8 mouse cellular contexts compared by ENCODE assay signal in genomic region chr16:11253065-11253831, GRCm38 (mm10). TPM values are rescaled to one million over a fixed set of nuclear protein-coding genes. Genes with fewer than 3 reads are reported as not detected.
A peak's percentile ranks its signal among the peaks of the same experiment; 100 is the strongest.
DNase-seq lines count a peak whose midpoint lies in the region; ATAC-seq and TF ChIP-seq lines count a peak whose summit lies in the region.

No protein-coding gene starts in this region.

- peak overlapping the region; percentile 98 for H3K4me3 ChIP-seq in intestine, postnatal 0 days (ENCODE audit: low read depth, low read length)
- H3K4me3 ChIP-seq in limb, embryonic 13.5 days: peak overlapping the region; percentile 85
- peak overlapping the region; percentile 98 for H3K4me3 ChIP-seq in midbrain, embryonic 14.5 days (replicated peaks; ENCODE audit: low read depth, low read length)

- no peak for ATAC-seq in monocyte, adult 5-6 weeks (replicated peaks; ENCODE audit: insufficient number of reproducible peaks, low FRiP score, low TSS enrichment, poor library complexity, severe bottlenecking)
- ATAC-seq in intestine, postnatal 0 days: peak; percentile 40
- peak; percentile 26; the same call in 1 of the 2 replicates for ATAC-seq in limb, embryonic 13.5 days (ENCODE audit: low FRiP score, low read depth)
- ATAC-seq in midbrain, embryonic 14.5 days (ENCODE audit: low FRiP score, low TSS enrichment): peak; percentile 18; the same call in 1 of the 2 replicates

- under 1% methylated on average over 57 of the region's 58 CpGs for WGBS in intestine, postnatal 0 days
- WGBS in limb, embryonic 13.5 days: under 1% methylated on average over 58 of the region's 58 CpGs
- WGBS in midbrain, embryonic 14.5 days: under 1% methylated on average over 58 of the region's 58 CpGs

- no peaks in the 10 kb centered on the region; the same call in 1 of the 2 replicates for H3K4me1 ChIP-seq in intestine, postnatal 0 days (replicated peaks; ENCODE audit: control insufficient read depth, insufficient read depth, low read length)
- H3K4me1 ChIP-seq in limb, embryonic 13.5 days: peaks cover 12% of the 10 kb centered on the region
- H3K4me1 ChIP-seq in midbrain, embryonic 14.5 days (ENCODE audit: control insufficient read depth, insufficient read depth, low read length): peaks cover 16% of the 10 kb centered on the region

- DNase-seq in monocyte, adult 2 months (ENCODE audit: low read depth in 1 of 2, low spot score in 2 of 2): peak; percentile 11 to 36
- peak; percentile 53 for DNase-seq in embryo, embryonic 9.5 days (ENCODE audit: extremely low spot score)
- peak; percentile 27 for DNase-seq in gonadal fat pad, adult 2 months (ENCODE audit: low read depth)
- DNase-seq in midbrain, embryonic 14.5 days: peak; percentile 42
- peak; percentile 23 to 52 for DNase-seq in spleen, postnatal 14 days (ENCODE audit: low spot score in 2 of 2)

- no peaks in the 10 kb centered on the region for H3K9me3 ChIP-seq in intestine, postnatal 0 days (ENCODE audit: control insufficient read depth)
- no peaks in the 10 kb centered on the region for H3K9me3 ChIP-seq in limb, embryonic 13.5 days
- no peaks in the 10 kb centered on the region for H3K9me3 ChIP-seq in midbrain, embryonic 14.5 days (ENCODE audit: control insufficient read depth, low read length)

- peak overlapping the region; percentile 78 for H3K4me2 ChIP-seq in intestine, postnatal 0 days (replicated peaks; ENCODE audit: low read depth)
- peak overlapping the region; percentile 82 for H3K4me2 ChIP-seq in limb, embryonic 13.5 days (replicated peaks)
- H3K4me2 ChIP-seq in midbrain, embryonic 14.5 days (ENCODE audit: low read length): peak overlapping the region; percentile 94

- 0 out of 2 replicates have a peak, but pooled peaks have one; percentile 4 for TF ChIP-seq CTCF in intestine, postnatal 0 days (IDR thresholded peaks at IDR 0.05; ENCODE audit: low read depth)

- peak overlapping the region; percentile 96 for H3K9ac ChIP-seq in intestine, postnatal 0 days (ENCODE audit: low read depth, low read length)
- peak overlapping the region; percentile 91 for H3K9ac ChIP-seq in limb, embryonic 13.5 days
- H3K9ac ChIP-seq in midbrain, embryonic 14.5 days (replicated peaks; ENCODE audit: low read length): peak overlapping the region; percentile 90

- H3K36me3 ChIP-seq in intestine, postnatal 0 days (ENCODE audit: control insufficient read depth, insufficient read depth): no peaks in the 10 kb centered on the region
- no peaks in the 10 kb centered on the region for H3K36me3 ChIP-seq in limb, embryonic 13.5 days
- no peaks in the 10 kb centered on the region for H3K36me3 ChIP-seq in midbrain, embryonic 14.5 days (ENCODE audit: control insufficient read depth, insufficient read depth, low read length)

- peak overlapping the region; percentile 98 for H3K27ac ChIP-seq in intestine, postnatal 0 days (ENCODE audit: low read depth, low read length)
- peak overlapping the region; percentile 89 for H3K27ac ChIP-seq in limb, embryonic 13.5 days
- peak overlapping the region; percentile 87 for H3K27ac ChIP-seq in midbrain, embryonic 14.5 days (replicated peaks; ENCODE audit: low read depth, low read length)

- H3K27me3 ChIP-seq in intestine, postnatal 0 days (replicated peaks; ENCODE audit: control insufficient read depth, insufficient read depth, low read length): no peaks in the 10 kb centered on the region
- no peaks in the 10 kb centered on the region for H3K27me3 ChIP-seq in limb, embryonic 13.5 days
- no peaks in the 10 kb centered on the region for H3K27me3 ChIP-seq in midbrain, embryonic 14.5 days (ENCODE audit: control insufficient read depth, insufficient read depth, low read length)

RNA-seq across cellular contexts. Expression of gene Gspt1, which starts 0.9 kb away (rescaled TPM):
- 41.9 to 65.7 TPM (median 44.2 TPM) in 3 replicates for total RNA-seq in monocyte, adult 5-6 weeks (2017)
- 13.6 and 22.8 TPM in 2 replicates for polyA plus RNA-seq in gonadal fat pad, adult 2 months (2012; rRNA removed)
- 47.3 and 48.4 TPM in 2 replicates for polyA plus RNA-seq in intestine, postnatal 0 days (2015; fragmentation: Nextera tagmentation; extraction: Ambion mirVana)
- polyA plus RNA-seq in limb, embryonic 13.5 days (2015; fragmentation: Nextera tagmentation; extraction: Ambion mirVana): 75.2 and 77.2 TPM in 2 replicates
- polyA plus RNA-seq in midbrain, embryonic 14.5 days (2014; fragmentation: Nextera tagmentation; extraction: Ambion mirVana): 56.3 and 61.3 TPM in 2 replicates

RNA-seq across cellular contexts. Expression of gene Rsl1d1, which starts 50.1 kb away (rescaled TPM):
- 97.0 to 158 TPM (median 136 TPM) in 3 replicates for total RNA-seq in monocyte, adult 5-6 weeks (2017)
- polyA plus RNA-seq in gonadal fat pad, adult 2 months (2012; rRNA removed): 8.5 and 8.9 TPM in 2 replicates
- 61.1 and 65.5 TPM in 2 replicates for polyA plus RNA-seq in intestine, postnatal 0 days (2015; fragmentation: Nextera tagmentation; extraction: Ambion mirVana)
- polyA plus RNA-seq in limb, embryonic 13.5 days (2015; fragmentation: Nextera tagmentation; extraction: Ambion mirVana): 193 and 195 TPM in 2 replicates
- polyA plus RNA-seq in midbrain, embryonic 14.5 days (2014; fragmentation: Nextera tagmentation; extraction: Ambion mirVana): 139 and 167 TPM in 2 replicates
